Mouse (Mus musculus): ENCODE data around the gene Vegfb. TPM values are rescaled to one million over a fixed set of nuclear protein-coding genes. Genes with fewer than 3 reads are reported as not detected.

Vegfb gene
- polyA plus RNA-seq, 2 experiments: 44.9 to 46.7 TPM

DNA sequence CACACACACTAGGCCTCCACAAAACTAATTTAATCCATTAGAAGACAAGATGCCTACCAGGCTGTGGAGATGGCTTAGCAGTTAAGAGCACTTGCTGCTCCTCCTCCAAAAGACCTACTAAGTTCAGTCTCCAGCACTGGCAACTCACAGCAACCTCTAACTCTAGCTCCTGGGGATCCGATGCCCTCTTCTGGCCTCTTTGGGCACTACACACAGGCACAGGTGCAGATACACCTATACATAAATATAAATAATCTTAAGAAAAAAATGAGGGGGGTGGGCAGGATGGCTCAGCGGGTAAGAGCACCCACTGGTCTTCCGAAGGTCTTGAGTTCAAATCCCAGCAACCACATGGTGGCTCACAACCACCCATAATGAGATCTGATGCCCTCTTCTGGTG is 51.2 kb downstream of the Vegfb start:
- 22% methylated on average over 3 of the region's 3 CpGs for whole genome bisulfite sequencing
- H3K9me3 ChIP-seq (ENCODE audit: control insufficient read depth, low read length): no peaks in the 10 kb centered on the region
- 0 out of 2 replicates have a peak, but pooled peaks cover 2% of the 10 kb centered on the region for H3K36me3 ChIP-seq (ENCODE audit: control insufficient read depth, insufficient read depth, low read length)
- peaks cover 18% of the 10 kb centered on the region for H3K4me1 ChIP-seq (ENCODE audit: control insufficient read depth, insufficient read depth, low read length)
- ATAC-seq (ENCODE audit: low FRiP score, low read depth) (no peak), DNase-seq (ENCODE audit: low spot score) (no peak)
- no peak overlapping the region for H3K4me3 ChIP-seq (replicated peaks; ENCODE audit: low read length)
- H3K4me2 ChIP-seq (replicated peaks; ENCODE audit: low read depth, low read length, severe bottlenecking): no peak overlapping the region
- peaks cover 49% of the 10 kb centered on the region for H3K27me3 ChIP-seq (ENCODE audit: control insufficient read depth, insufficient read depth, low read length)
- no peak overlapping the region for H3K9ac ChIP-seq (ENCODE audit: low read depth, low read length, severe bottlenecking)
- no peak for TF ChIP-seq POLR2A (IDR thresholded peaks at IDR 0.05; ENCODE audit: borderline replicate concordance, extremely low read depth, insufficient read depth, insufficient read length)
- no peak overlapping the region for H3K27ac ChIP-seq (replicated peaks; ENCODE audit: low read depth, low read length)

DNA sequence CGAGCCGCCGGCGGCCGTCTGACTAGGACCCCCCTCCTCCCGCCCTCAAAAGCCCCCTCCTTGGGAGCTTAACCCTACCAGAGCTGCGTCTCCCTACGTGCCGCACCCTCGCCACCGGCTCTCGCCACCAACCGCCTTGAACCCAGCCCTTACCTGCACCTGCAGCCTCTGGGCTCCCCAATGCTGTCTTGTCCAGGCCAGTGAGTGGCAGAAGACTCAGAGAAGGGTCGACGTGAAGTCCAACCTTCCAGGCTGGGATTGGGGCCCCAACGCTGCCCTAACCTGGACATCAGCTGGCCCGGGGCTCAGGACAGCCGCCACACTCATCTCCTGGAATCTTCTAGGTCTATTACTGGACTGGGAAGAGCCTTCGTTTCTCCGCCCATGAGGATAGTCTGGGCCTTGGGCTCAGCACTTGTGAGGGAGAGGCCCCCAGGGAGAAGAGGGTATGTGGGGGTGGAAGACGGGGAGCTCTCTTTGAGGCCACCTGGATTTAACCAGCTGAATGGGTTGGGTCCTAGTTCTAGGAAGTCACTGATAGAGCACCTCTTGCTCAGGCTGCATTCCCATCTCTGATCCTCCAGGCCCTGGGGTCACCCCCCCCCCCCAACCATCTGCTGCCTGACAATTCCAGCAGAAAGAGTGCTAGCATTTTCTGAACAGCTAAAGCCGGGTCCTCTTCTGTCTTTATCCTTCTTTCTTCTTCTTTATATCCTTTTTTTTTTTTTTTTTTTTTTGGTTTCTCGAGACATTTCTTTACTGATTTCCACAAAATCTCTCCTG is 53.1 kb downstream of the Vegfb start, which contains the start of gene Kcnk4:
Gene Kcnk4 (minus strand): TSS at position 321 of the 783 bp plus-strand sequence.
- 7% methylated on average over 23 of the region's 23 CpGs for WGBS

DNA sequence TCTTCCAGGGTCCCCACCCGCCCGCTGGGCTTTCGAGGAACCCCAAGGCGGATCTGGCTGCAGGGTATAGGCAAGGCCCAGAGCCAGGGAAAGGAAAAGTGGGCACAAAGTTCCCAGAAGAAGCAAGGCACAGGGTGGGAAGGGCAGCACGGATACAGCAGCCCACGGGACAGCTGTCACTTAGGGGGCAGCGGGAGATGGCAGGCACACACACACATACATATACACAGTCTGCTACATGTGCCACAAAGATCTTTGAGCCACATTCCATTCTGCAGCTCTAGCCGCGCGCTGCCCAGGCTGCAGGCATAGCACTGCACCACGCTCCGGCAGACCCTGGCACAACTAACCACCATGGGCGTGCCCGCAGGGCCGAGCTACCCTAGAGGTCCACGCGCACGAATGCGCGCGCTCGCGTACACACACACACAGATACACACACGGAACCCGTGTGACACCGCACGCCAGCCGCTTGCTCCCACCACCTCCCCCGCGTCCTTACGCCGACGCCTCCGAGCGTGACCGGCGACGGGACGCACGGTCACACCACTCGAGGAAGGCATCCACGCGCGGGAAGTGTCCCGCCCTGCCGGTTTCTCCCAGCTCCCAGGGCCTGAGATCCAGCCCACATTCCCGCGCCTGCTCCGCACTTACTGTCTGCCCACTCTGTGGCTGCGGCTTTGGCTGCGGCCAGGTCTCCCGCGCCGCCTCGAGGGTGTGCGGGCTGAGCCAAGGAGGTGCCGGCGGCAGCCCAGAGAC is 53.8 kb downstream of the Vegfb start:
- no peak for TF ChIP-seq POLR2A (IDR thresholded peaks at IDR 0.05; ENCODE audit: borderline replicate concordance, extremely low read depth, insufficient read depth, insufficient read length)
- H3K36me3 ChIP-seq (ENCODE audit: control insufficient read depth, insufficient read depth, low read length): 0 out of 2 replicates have a peak, but pooled peaks cover 2% of the 10 kb centered on the region
- peaks cover 9% of the 10 kb centered on the region; the same call in 1 of the 2 replicates for H3K4me1 ChIP-seq (ENCODE audit: control insufficient read depth, insufficient read depth, low read length)
- ATAC-seq (ENCODE audit: low FRiP score, low read depth) (0 out of 2 replicates have a peak, but pooled peaks have one; percentile 46), DNase-seq (ENCODE audit: low spot score) (no peak)
- no peaks in the 10 kb centered on the region for H3K9me3 ChIP-seq (ENCODE audit: control insufficient read depth, low read length)
- peak overlapping the region; percentile 42 for H3K4me3 ChIP-seq (replicated peaks; ENCODE audit: low read length)
- H3K4me2 ChIP-seq (replicated peaks; ENCODE audit: low read depth, low read length, severe bottlenecking): peak overlapping the region; percentile 71
- H3K27me3 ChIP-seq (ENCODE audit: control insufficient read depth, insufficient read depth, low read length): peaks cover 69% of the 10 kb centered on the region
- peak overlapping the region; percentile 49 for H3K9ac ChIP-seq (ENCODE audit: low read depth, low read length, severe bottlenecking)
- H3K27ac ChIP-seq (replicated peaks; ENCODE audit: low read depth, low read length): no peak overlapping the region
- 3% methylated on average over 51 of the region's 58 CpGs for WGBS

More for the DNA sequence above, 53.1 kb downstream of the Vegfb start, which contains the start of gene Kcnk4:
- H3K4me1 ChIP-seq (ENCODE audit: control insufficient read depth, insufficient read depth, low read length): peaks cover 9% of the 10 kb centered on the region; the same call in 1 of the 2 replicates
- DNase-seq (ENCODE audit: low spot score): no peak
- no peak for ATAC-seq (ENCODE audit: low FRiP score, low read depth)
- H3K4me2 ChIP-seq (replicated peaks; ENCODE audit: low read depth, low read length, severe bottlenecking): peak within 1 kb of the TSS; percentile 71
- H3K4me3 ChIP-seq (replicated peaks; ENCODE audit: low read length): peak within 1 kb of the TSS; percentile 42
- H3K27me3 ChIP-seq (ENCODE audit: control insufficient read depth, insufficient read depth, low read length): peaks cover 61% of the 10 kb centered on the region
- H3K36me3 ChIP-seq (ENCODE audit: control insufficient read depth, insufficient read depth, low read length): 0 out of 2 replicates have a peak, but pooled peaks cover 2% of the 10 kb centered on the region
- peak within 1 kb of the TSS; percentile 49 for H3K9ac ChIP-seq (ENCODE audit: low read depth, low read length, severe bottlenecking)
- no peak within 1 kb of the TSS for H3K27ac ChIP-seq (replicated peaks; ENCODE audit: low read depth, low read length)
- no peaks in the 10 kb centered on the region for H3K9me3 ChIP-seq (ENCODE audit: control insufficient read depth, low read length)
- TF ChIP-seq POLR2A (IDR thresholded peaks at IDR 0.05; ENCODE audit: borderline replicate concordance, extremely low read depth, insufficient read depth, insufficient read length): no peak

DNA sequence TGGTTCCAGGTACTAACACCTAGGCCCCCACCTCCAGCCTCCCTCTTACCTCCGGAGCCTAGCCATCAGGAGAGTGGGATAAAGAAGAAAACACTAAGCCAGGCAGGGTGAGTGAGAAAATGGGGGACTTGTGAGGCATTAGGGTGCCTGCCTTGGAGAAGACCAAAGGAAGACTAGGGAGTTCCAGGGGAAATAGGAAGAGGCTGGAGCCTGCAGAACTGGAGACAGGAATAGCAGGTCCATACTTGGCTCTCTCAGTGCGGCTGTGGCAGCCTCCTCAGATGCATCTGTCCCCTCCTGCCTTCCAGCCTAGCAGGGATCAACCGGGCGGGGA is 54.4 kb downstream of the Vegfb start:
- Histone ChIP-seq H3K36me3 (ENCODE audit: control insufficient read depth, insufficient read depth, low read length) (no peaks in the 10 kb centered on the region), H3K9ac (ENCODE audit: low read depth, low read length, severe bottlenecking) (peak overlapping the region; percentile 49; the same call in 1 of the 2 replicates), H3K4me1 (ENCODE audit: control insufficient read depth, insufficient read depth, low read length) (peaks cover 9% of the 10 kb centered on the region; the same call in 1 of the 2 replicates), H3K4me3 (replicated peaks; ENCODE audit: low read length) (peak overlapping the region; percentile 42), H3K27me3 (ENCODE audit: control insufficient read depth, insufficient read depth, low read length) (peaks cover 74% of the 10 kb centered on the region), H3K27ac (replicated peaks; ENCODE audit: low read depth, low read length) (no peak overlapping the region), H3K4me2 (replicated peaks; ENCODE audit: low read depth, low read length, severe bottlenecking) (peak overlapping the region; percentile 71), H3K9me3 (ENCODE audit: control insufficient read depth, low read length) (no peaks in the 10 kb centered on the region)
- DNase-seq (ENCODE audit: low spot score) (no peak), ATAC-seq (ENCODE audit: low FRiP score, low read depth) (no peak)
- WGBS: 19% methylated on average over 4 of the region's 4 CpGs
- no peak for TF ChIP-seq POLR2A (IDR thresholded peaks at IDR 0.05; ENCODE audit: borderline replicate concordance, extremely low read depth, insufficient read depth, insufficient read length)

Other genes starting within 250 kb of the Vegfb start
- 19.4 and 22.9 TPM in 2 replicates for gene Rps6ka4, start 147.0 kb downstream of the Vegfb start, polyA plus RNA-seq (2012; rRNA removed)
- 25.2 and 27.4 TPM in 2 replicates for gene Rps6ka4, start 147.0 kb downstream of the Vegfb start, polyA plus RNA-seq (2014; fragmentation: Nextera tagmentation; extraction: Ambion mirVana)
- gene Ccdc88b, start 129.4 kb downstream of the Vegfb start, polyA plus RNA-seq (2012; rRNA removed): 1.8 and 2.2 TPM in 2 replicates
- gene Ccdc88b, start 129.4 kb downstream of the Vegfb start, polyA plus RNA-seq (2014; fragmentation: Nextera tagmentation; extraction: Ambion mirVana): 0.69 and 0.75 TPM in 2 replicates
- gene Trmt112, start 78.0 kb downstream of the Vegfb start, polyA plus RNA-seq (2012; rRNA removed): 163 and 164 TPM in 2 replicates
- 163 and 167 TPM in 2 replicates for gene Trmt112, start 78.0 kb downstream of the Vegfb start, polyA plus RNA-seq (2014; fragmentation: Nextera tagmentation; extraction: Ambion mirVana)
- 145 and 173 TPM in 2 replicates for gene Prdx5, start 77.5 kb downstream of the Vegfb start, polyA plus RNA-seq (2012; rRNA removed)
- gene Prdx5, start 77.5 kb downstream of the Vegfb start, polyA plus RNA-seq (2014; fragmentation: Nextera tagmentation; extraction: Ambion mirVana): 245 and 269 TPM in 2 replicates
- gene Esrra, start 65.8 kb downstream of the Vegfb start, polyA plus RNA-seq (2012; rRNA removed): 20.3 and 25.5 TPM in 2 replicates
- gene Esrra, start 65.8 kb downstream of the Vegfb start, polyA plus RNA-seq (2014; fragmentation: Nextera tagmentation; extraction: Ambion mirVana): 3.4 and 5.1 TPM in 2 replicates
- 2.8 and 5.6 TPM in 2 replicates for gene Catsperz, start 62.3 kb downstream of the Vegfb start, polyA plus RNA-seq (2012; rRNA removed)
- 3.6 and 5.4 TPM in 2 replicates for gene Catsperz, start 62.3 kb downstream of the Vegfb start, polyA plus RNA-seq (2014; fragmentation: Nextera tagmentation; extraction: Ambion mirVana)
- gene Kcnk4, start 53.1 kb downstream of the Vegfb start, polyA plus RNA-seq (2012; rRNA removed): 0.91 and 1.1 TPM in 2 replicates
- gene Kcnk4, start 53.1 kb downstream of the Vegfb start, polyA plus RNA-seq (2014; fragmentation: Nextera tagmentation; extraction: Ambion mirVana): 1.1 TPM in 2 replicates
- 75.1 and 76.5 TPM in 2 replicates for gene Bad, start 45.8 kb downstream of the Vegfb start, polyA plus RNA-seq (2012; rRNA removed)
- gene Bad, start 45.8 kb downstream of the Vegfb start, polyA plus RNA-seq (2014; fragmentation: Nextera tagmentation; extraction: Ambion mirVana): 77.5 and 80.8 TPM in 2 replicates
- gene Gpr137, start 45.2 kb downstream of the Vegfb start, polyA plus RNA-seq (2012; rRNA removed): 56.8 and 72.3 TPM in 2 replicates
- 28.5 and 31.8 TPM in 2 replicates for gene Gpr137, start 45.2 kb downstream of the Vegfb start, polyA plus RNA-seq (2014; fragmentation: Nextera tagmentation; extraction: Ambion mirVana)
- 277 and 304 TPM in 2 replicates for gene Ppp1r14b, start 12.7 kb downstream of the Vegfb start, polyA plus RNA-seq (2012; rRNA removed)
- gene Ppp1r14b, start 12.7 kb downstream of the Vegfb start, polyA plus RNA-seq (2014; fragmentation: Nextera tagmentation; extraction: Ambion mirVana): 249 and 282 TPM in 2 replicates
- gene Plcb3, start 11.2 kb downstream of the Vegfb start, polyA plus RNA-seq (2012; rRNA removed): 80.6 and 102 TPM in 2 replicates
- 36.6 and 42.4 TPM in 2 replicates for gene Plcb3, start 11.2 kb downstream of the Vegfb start, polyA plus RNA-seq (2014; fragmentation: Nextera tagmentation; extraction: Ambion mirVana)
- gene Fkbp2, start 7.2 kb downstream of the Vegfb start, polyA plus RNA-seq (2012; rRNA removed): 39.9 and 73.3 TPM in 2 replicates
- 71.5 and 80.5 TPM in 2 replicates for gene Fkbp2, start 7.2 kb downstream of the Vegfb start, polyA plus RNA-seq (2014; fragmentation: Nextera tagmentation; extraction: Ambion mirVana)
- 32.4 and 38.0 TPM in 2 replicates for gene Dnajc4, start 4.9 kb upstream of the Vegfb start, polyA plus RNA-seq (2012; rRNA removed)
- gene Dnajc4, start 4.9 kb upstream of the Vegfb start, polyA plus RNA-seq (2014; fragmentation: Nextera tagmentation; extraction: Ambion mirVana): 24.4 and 26.8 TPM in 2 replicates
- 22.1 and 27.7 TPM in 2 replicates for gene Nudt22, start 8.5 kb upstream of the Vegfb start, polyA plus RNA-seq (2012; rRNA removed)
- gene Nudt22, start 8.5 kb upstream of the Vegfb start, polyA plus RNA-seq (2014; fragmentation: Nextera tagmentation; extraction: Ambion mirVana): 21.5 and 21.9 TPM in 2 replicates
- gene Trpt1, start 8.5 kb upstream of the Vegfb start, polyA plus RNA-seq (2012; rRNA removed): 15.1 and 19.9 TPM in 2 replicates
- 10.7 and 12.0 TPM in 2 replicates for gene Trpt1, start 8.5 kb upstream of the Vegfb start, polyA plus RNA-seq (2014; fragmentation: Nextera tagmentation; extraction: Ambion mirVana)
- 10.1 and 13.1 TPM in 2 replicates for gene Fermt3, start 31.8 kb upstream of the Vegfb start, polyA plus RNA-seq (2012; rRNA removed)
- 10.2 and 10.8 TPM in 2 replicates for gene Fermt3, start 31.8 kb upstream of the Vegfb start, polyA plus RNA-seq (2014; fragmentation: Nextera tagmentation; extraction: Ambion mirVana)
- 124 and 170 TPM in 2 replicates for gene Stip1, start 52.3 kb upstream of the Vegfb start, polyA plus RNA-seq (2012; rRNA removed)
- gene Stip1, start 52.3 kb upstream of the Vegfb start, polyA plus RNA-seq (2014; fragmentation: Nextera tagmentation; extraction: Ambion mirVana): 200 and 205 TPM in 2 replicates
- 24.6 and 27.4 TPM in 2 replicates for gene Macrod1, start 69.2 kb upstream of the Vegfb start, polyA plus RNA-seq (2012; rRNA removed)
- 16.6 and 19.7 TPM in 2 replicates for gene Macrod1, start 69.2 kb upstream of the Vegfb start, polyA plus RNA-seq (2014; fragmentation: Nextera tagmentation; extraction: Ambion mirVana)
- gene Flrt1, start 118.1 kb upstream of the Vegfb start, polyA plus RNA-seq (2012; rRNA removed): 2.2 and 3.2 TPM in 2 replicates
- gene Flrt1, start 118.1 kb upstream of the Vegfb start, polyA plus RNA-seq (2014; fragmentation: Nextera tagmentation; extraction: Ambion mirVana): 8.5 and 9.6 TPM in 2 replicates
- 157 and 181 TPM in 2 replicates for gene Otub1, start 218.7 kb upstream of the Vegfb start, polyA plus RNA-seq (2012; rRNA removed)
- gene Otub1, start 218.7 kb upstream of the Vegfb start, polyA plus RNA-seq (2014; fragmentation: Nextera tagmentation; extraction: Ambion mirVana): 203 and 212 TPM in 2 replicates
- gene Cox8a, start 230.0 kb upstream of the Vegfb start, polyA plus RNA-seq (2012; rRNA removed): 478 and 552 TPM in 2 replicates
- 850 and 909 TPM in 2 replicates for gene Cox8a, start 230.0 kb upstream of the Vegfb start, polyA plus RNA-seq (2014; fragmentation: Nextera tagmentation; extraction: Ambion mirVana)